Mouse (Mus musculus) embryonic facial prominence, embryonic 11.5 days (tissue): ENCODE results near the gene Pcbp1. TPM values are rescaled to one million over a fixed set of nuclear protein-coding genes. Genes with fewer than 3 reads are reported as not detected.

ENCODE experiments used
- ATAC-seq: fragments of 200-750 bp; cut with Nextera tagmentation; replicated peaks from 2 replicates; pipeline ENCODE4 v1.8.0; 2017; ENCODE audit warnings: low read depth; ENCODE audit not compliant: insufficient number of reproducible peaks, low FRiP score, low TSS enrichment
- DNase-seq: peaks from one replicate; pipeline ENCODE4 v3.0.0-alpha.2; 2015; ENCODE audit warnings: low spot score
- H3K27ac ChIP-seq: fragments of 300-500 bp; sonication (generic); replicated peaks from 2 replicates; pipeline ENCODE4 v1.5.1; 2014; ENCODE audit warnings: mild to moderate bottlenecking, low read depth, low read length, control low read depth
- H3K27me3 ChIP-seq: fragments of 300-500 bp; sonication (generic); 2 replicates; pipeline ENCODE4 v1.6.1; 2014; ENCODE audit warnings: mild to moderate bottlenecking, low read length, moderate library complexity, mixed read lengths; ENCODE audit not compliant: control insufficient read depth, insufficient read depth
- H3K36me3 ChIP-seq: fragments of 300-500 bp; sonication (generic); replicated peaks from 2 replicates; pipeline ENCODE4 v1.6.1; 2014; ENCODE audit warnings: low read depth, mild to moderate bottlenecking, low read length, moderate library complexity, mixed read lengths; ENCODE audit not compliant: control insufficient read depth, insufficient read depth
- H3K4me1 ChIP-seq: fragments of 300-500 bp; sonication (generic); 2 replicates; pipeline ENCODE4 v1.6.1; 2014; ENCODE audit warnings: low read length, mixed read lengths; ENCODE audit not compliant: control insufficient read depth, insufficient read depth
- H3K4me2 ChIP-seq: fragments of 300-500 bp; sonication (generic); 2 replicates; pipeline ENCODE4 v1.6.1; 2014; ENCODE audit warnings: low read depth, mild to moderate bottlenecking, control low read depth, low read length, moderate library complexity
- H3K4me3 ChIP-seq: fragments of 300-500 bp; sonication (generic); 2 replicates; pipeline ENCODE4 v1.5.1; 2014; ENCODE audit warnings: low read depth, low read length, control low read depth
- H3K9ac ChIP-seq: fragments of 300-500 bp; sonication (generic); replicated peaks from 2 replicates; pipeline ENCODE4 v1.6.1; 2014; ENCODE audit warnings: mild to moderate bottlenecking, control low read depth, low read length
- H3K9me3 ChIP-seq: fragments of 300-500 bp; sonication (generic); replicated peaks from 2 replicates; pipeline ENCODE4 v1.6.1; 2016; ENCODE audit warnings: mild to moderate bottlenecking, low read length, inconsistent platforms, mixed read lengths; ENCODE audit not compliant: control insufficient read depth
- WGBS: fragments of 180-500 bp; shearing (Covaris S2); extraction: QIAGEN DNeasy Blood & Tissue Kit; methylation state at CpG from one replicate; pipeline ENCODE4 v1.1.7; 2014; 5-methylcytosine and 5-hydroxymethylcytosine counted together
- polyA plus RNA-seq: library from polyadenylated mRNA; unstranded; fragments of >200 nt; fragmentation: Nextera tagmentation; extraction: Ambion mirVana; gene quantifications from 2 replicates; pipeline ENCODE4 v1.2.1, GENCODE M21; 2014

Pcbp1 gene
- polyA plus RNA-seq, 1 experiment from 2014 or later = 423 TPM

GRCm38 (mm10) chr6:86485943-86486640 lies 40.0 kb downstream of the Pcbp1 start:
- Histone ChIP-seq H3K9ac (no peak overlapping the region), H3K27ac (no peak overlapping the region), H3K4me2 (no peak overlapping the region), H3K4me1 (0 out of 2 replicates have a peak, but pooled peaks cover 4% of the 10 kb centered on the region), H3K4me3 (no peak overlapping the region), H3K27me3 (no peaks in the 10 kb centered on the region), H3K36me3 (no peaks in the 10 kb centered on the region), H3K9me3 (no peaks in the 10 kb centered on the region)
- no peak for DNase-seq
- 84% methylated on average over 7 of the region's 7 CpGs for WGBS
- no peak for ATAC-seq

GRCm38 (mm10) chr6:86481871-86482270 lies 44.2 kb downstream of the Pcbp1 start:
- no peak for DNase-seq
- H3K27me3 ChIP-seq = no peaks in the 10 kb centered on the region
- 89% methylated on average over 5 of the region's 5 CpGs for WGBS

GRCm38 (mm10) chr6:86480189-86480831 lies 45.8 kb downstream of the Pcbp1 start:
- Histone ChIP-seq H3K4me3 (no peak overlapping the region), H3K27ac (peak overlapping the region; percentile 77), H3K9ac (peak overlapping the region; percentile 48), H3K4me1 (peaks cover 15% of the 10 kb centered on the region), H3K4me2 (peak overlapping the region; percentile 10; the same call in 1 of the 2 replicates), H3K27me3 (no peaks in the 10 kb centered on the region), H3K9me3 (no peaks in the 10 kb centered on the region), H3K36me3 (no peaks in the 10 kb centered on the region)
- DNase-seq (peak; percentile 60), ATAC-seq (no peak)
- WGBS = 27% methylated on average over 9 of the region's 9 CpGs

More at GRCm38 (mm10) chr6:86481871-86482270, 44.2 kb downstream of the Pcbp1 start:
- no peak for ATAC-seq
- H3K27ac ChIP-seq = no peak overlapping the region
- no peak overlapping the region for H3K9ac ChIP-seq
- no peak overlapping the region for H3K4me2 ChIP-seq
- H3K4me1 ChIP-seq = peaks cover 15% of the 10 kb centered on the region
- no peaks in the 10 kb centered on the region for H3K36me3 ChIP-seq
- no peaks in the 10 kb centered on the region for H3K9me3 ChIP-seq
- no peak overlapping the region for H3K4me3 ChIP-seq

GRCm38 (mm10) chr6:86479816-86480188 lies 46.3 kb downstream of the Pcbp1 start:
- DNase-seq = no peak
- H3K27me3 ChIP-seq = no peaks in the 10 kb centered on the region
- no peak overlapping the region for H3K9ac ChIP-seq
- H3K9me3 ChIP-seq = no peaks in the 10 kb centered on the region
- H3K27ac ChIP-seq = peak overlapping the region; percentile 77
- no peak overlapping the region for H3K4me3 ChIP-seq
- H3K36me3 ChIP-seq = no peaks in the 10 kb centered on the region
- peaks cover 15% of the 10 kb centered on the region for H3K4me1 ChIP-seq
- no peak overlapping the region for H3K4me2 ChIP-seq
- no peak for ATAC-seq

DNA sequence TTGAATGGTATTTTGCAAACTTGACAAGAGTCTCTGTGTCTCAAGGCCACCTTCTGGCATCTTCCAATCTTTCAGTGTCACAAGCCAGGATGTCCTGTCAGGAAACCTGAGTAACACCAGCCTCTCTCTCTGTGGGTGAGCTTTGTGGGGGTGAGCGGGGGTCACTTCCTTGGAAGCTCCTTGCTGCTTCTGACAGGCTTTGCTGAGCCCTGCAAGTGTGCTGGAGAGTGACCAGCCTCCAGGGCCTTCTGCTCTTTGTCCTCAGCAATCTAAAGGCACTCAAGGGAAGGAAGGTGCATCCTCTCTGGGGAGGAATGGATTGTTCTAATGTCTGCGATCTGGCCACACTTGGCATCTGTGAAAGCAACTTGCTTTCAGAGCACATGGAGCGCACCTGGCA lies 46.8 kb downstream of the Pcbp1 start:
- no peaks in the 10 kb centered on the region for H3K36me3 ChIP-seq
- WGBS = 67% methylated on average over 3 of the region's 3 CpGs
- DNase-seq (no peak), ATAC-seq (no peak)
- no peaks in the 10 kb centered on the region for H3K27me3 ChIP-seq
- peaks cover 15% of the 10 kb centered on the region for H3K4me1 ChIP-seq
- no peak overlapping the region for H3K4me2 ChIP-seq
- no peak overlapping the region for H3K9ac ChIP-seq
- H3K9me3 ChIP-seq = no peaks in the 10 kb centered on the region
- H3K27ac ChIP-seq = peak overlapping the region; percentile 72
- H3K4me3 ChIP-seq = no peak overlapping the region

GRCm38 (mm10) chr6:86476931-86477330 lies 49.2 kb downstream of the Pcbp1 start:
- H3K4me3 ChIP-seq = no peak overlapping the region
- no peak overlapping the region for H3K4me2 ChIP-seq
- no peak overlapping the region for H3K9ac ChIP-seq
- WGBS = 86% methylated on average over 5 of the region's 5 CpGs
- H3K36me3 ChIP-seq = no peaks in the 10 kb centered on the region
- DNase-seq (no peak), ATAC-seq (no peak)
- H3K27ac ChIP-seq = no peak overlapping the region
- no peaks in the 10 kb centered on the region for H3K27me3 ChIP-seq
- H3K4me1 ChIP-seq = peaks cover 15% of the 10 kb centered on the region
- H3K9me3 ChIP-seq = no peaks in the 10 kb centered on the region

- Histone ChIP-seq H3K27me3 (no peaks in the 10 kb centered on the region), H3K36me3 (no peaks in the 10 kb centered on the region), H3K27ac (no peak overlapping the region; the same call in 1 of the 2 replicates), H3K9ac (no peak overlapping the region), H3K4me1 (peaks cover 14% of the 10 kb centered on the region), H3K4me2 (no peak overlapping the region), H3K4me3 (no peak overlapping the region), H3K9me3 (no peaks in the 10 kb centered on the region)
- DNase-seq (no peak), ATAC-seq (no peak)
- 71% methylated on average over 9 of the region's 9 CpGs for WGBS
Observed at GRCm38 (mm10) chr6:86475462-86476167, 50.5 kb downstream of the Pcbp1 start.

DNA sequence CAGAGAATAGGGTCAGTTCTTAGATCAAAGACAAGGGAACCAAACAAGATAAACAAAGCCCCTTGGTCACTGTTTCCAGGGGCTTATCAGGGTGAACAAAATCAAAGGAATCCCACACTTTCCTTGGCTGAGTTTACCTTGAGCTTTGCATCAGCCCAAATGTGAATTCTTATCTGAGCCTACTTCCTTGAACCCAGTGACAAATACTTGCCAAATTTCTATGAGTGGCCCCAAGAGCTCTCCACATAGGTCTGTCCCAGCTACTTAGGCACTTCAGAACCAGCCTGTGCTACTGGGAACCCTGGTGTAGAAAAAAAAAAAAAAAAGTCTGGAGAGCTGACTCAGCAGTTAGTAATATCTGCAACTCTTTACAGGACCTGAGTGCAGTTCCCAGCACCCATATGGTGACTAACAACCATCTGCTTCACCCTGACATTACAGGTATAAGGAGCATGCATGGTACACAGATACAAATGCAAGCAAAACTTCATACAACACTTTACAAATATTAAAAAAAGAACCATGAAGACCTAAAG lies 51.4 kb downstream of the Pcbp1 start:
- ATAC-seq (no peak), DNase-seq (no peak)
- H3K9me3 ChIP-seq = no peaks in the 10 kb centered on the region
- H3K27ac ChIP-seq = no peak overlapping the region; the same call in 1 of the 2 replicates
- no peak overlapping the region for H3K4me3 ChIP-seq
- H3K4me1 ChIP-seq = peaks cover 9% of the 10 kb centered on the region
- H3K9ac ChIP-seq = no peak overlapping the region
- no peak overlapping the region for H3K4me2 ChIP-seq
- no peaks in the 10 kb centered on the region for H3K27me3 ChIP-seq
- H3K36me3 ChIP-seq = no peaks in the 10 kb centered on the region
